Mouse (Mus musculus) testis, adult 2 months (tissue): ENCODE results near the gene Hoxa6. TPM values are rescaled to one million over a fixed set of nuclear protein-coding genes. Genes with fewer than 3 reads are reported as not detected.

Experiments used
- H3K27ac ChIP-seq: fragments of 200-500 bp; 2 replicates; pipeline ENCODE4 v1.5.1; 2012; ENCODE audit warnings: low read depth, low read length; ENCODE audit not compliant: control insufficient read depth, insufficient read depth
- H3K27me3 ChIP-seq: fragments of 200-500 bp; 2 replicates; pipeline ENCODE4 v1.6.1; 2012; ENCODE audit warnings: mild to moderate bottlenecking, low read length, moderate library complexity; ENCODE audit not compliant: control insufficient read depth, insufficient read depth
- H3K36me3 ChIP-seq: fragments of 200-500 bp; 2 replicates; pipeline ENCODE4 v1.6.1; 2012; ENCODE audit warnings: mild to moderate bottlenecking, low read length; ENCODE audit not compliant: control insufficient read depth, insufficient read depth
- H3K4me1 ChIP-seq: fragments of 200-500 bp; 2 replicates; pipeline ENCODE4 v1.6.1; 2012; ENCODE audit warnings: low read length; ENCODE audit not compliant: control insufficient read depth, insufficient read depth
- H3K4me3 ChIP-seq: fragments of 200-500 bp; 2 replicates; pipeline ENCODE4 v1.5.1; 2012; ENCODE audit warnings: low read depth, mild to moderate bottlenecking, low read length, moderate library complexity, mixed read lengths; ENCODE audit not compliant: control insufficient read depth
- CTCF ChIP-seq: fragments of 200-500 bp; IDR thresholded peaks from 2 replicates; pipeline ENCODE4 v1.5.1; 2012; ENCODE audit warnings: low read depth, mild to moderate bottlenecking, inconsistent platforms, low read length, moderate library complexity; ENCODE audit not compliant: control insufficient read depth, insufficient read depth, insufficient replicate concordance
- POLR2A ChIP-seq: fragments of 200-500 bp; IDR thresholded peaks from 2 replicates; pipeline ENCODE4 v1.6.1; 2012; ENCODE audit warnings: low read depth, mild to moderate bottlenecking, inconsistent platforms, low read length, moderate library complexity; ENCODE audit not compliant: control insufficient read depth
- polyA plus RNA-seq: library from polyadenylated mRNA; depleted of rRNA; stranded (reverse); fragments of >200 nt; gene quantifications from 2 replicates; pipeline ENCODE4 v1.2.3, GENCODE M21; 2012

Hoxa6 gene
- polyA plus RNA-seq, 1 experiment: 0.21 TPM

- Histone ChIP-seq H3K4me1 (peaks cover 3% of the 10 kb centered on the region; the same call in 1 of the 2 replicates), H3K4me3 (no peak overlapping the region), H3K27ac (no peak overlapping the region), H3K36me3 (no peaks in the 10 kb centered on the region), H3K27me3 (no peaks in the 10 kb centered on the region)
- no peak for TF ChIP-seq POLR2A
- no peak for TF ChIP-seq CTCF
Observed at GRCm38 (mm10) chr6:52185222-52185621, 23.3 kb downstream of the Hoxa6 start.

- Histone ChIP-seq H3K4me1 (peaks cover 3% of the 10 kb centered on the region; the same call in 1 of the 2 replicates), H3K27me3 (no peaks in the 10 kb centered on the region), H3K27ac (no peak overlapping the region), H3K36me3 (no peaks in the 10 kb centered on the region), H3K4me3 (no peak overlapping the region)
- no peak for TF ChIP-seq CTCF
- TF ChIP-seq POLR2A: no peak
Observed at GRCm38 (mm10) chr6:52184668-52185067, 23.9 kb downstream of the Hoxa6 start.

GRCm38 (mm10) chr6:52183311-52184080, 25.0 kb downstream of the Hoxa6 start:
- Histone ChIP-seq H3K4me1 (peaks cover 3% of the 10 kb centered on the region; the same call in 1 of the 2 replicates), H3K27me3 (no peaks in the 10 kb centered on the region), H3K27ac (no peak overlapping the region), H3K36me3 (no peaks in the 10 kb centered on the region), H3K4me3 (no peak overlapping the region)
- TF ChIP-seq POLR2A (no peak), CTCF (no peak)

DNA sequence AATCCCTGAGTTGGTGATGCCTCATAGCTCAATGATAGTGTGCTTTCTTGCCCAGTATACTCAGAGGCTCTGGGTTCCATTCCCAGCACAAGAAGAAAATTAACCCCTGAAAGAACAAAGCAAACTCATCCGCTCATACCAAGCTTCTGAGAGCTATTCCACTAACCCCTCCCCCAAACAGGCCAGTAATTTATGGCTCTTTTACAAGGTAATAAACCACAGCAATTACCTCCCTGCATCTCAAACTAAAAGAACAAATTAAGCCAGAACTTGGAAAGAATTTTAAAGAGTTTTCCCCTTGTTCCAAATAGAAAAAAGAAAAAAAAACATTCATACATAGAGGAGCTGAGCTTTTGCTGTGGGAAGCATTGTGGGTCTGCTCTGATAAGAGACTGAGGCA, 25.7 kb downstream of the Hoxa6 start:
- Histone ChIP-seq H3K27me3 (no peaks in the 10 kb centered on the region), H3K4me3 (no peak overlapping the region), H3K36me3 (no peaks in the 10 kb centered on the region), H3K27ac (no peak overlapping the region), H3K4me1 (peaks cover 3% of the 10 kb centered on the region; the same call in 1 of the 2 replicates)
- TF ChIP-seq POLR2A (no peak), CTCF (no peak)

DNA sequence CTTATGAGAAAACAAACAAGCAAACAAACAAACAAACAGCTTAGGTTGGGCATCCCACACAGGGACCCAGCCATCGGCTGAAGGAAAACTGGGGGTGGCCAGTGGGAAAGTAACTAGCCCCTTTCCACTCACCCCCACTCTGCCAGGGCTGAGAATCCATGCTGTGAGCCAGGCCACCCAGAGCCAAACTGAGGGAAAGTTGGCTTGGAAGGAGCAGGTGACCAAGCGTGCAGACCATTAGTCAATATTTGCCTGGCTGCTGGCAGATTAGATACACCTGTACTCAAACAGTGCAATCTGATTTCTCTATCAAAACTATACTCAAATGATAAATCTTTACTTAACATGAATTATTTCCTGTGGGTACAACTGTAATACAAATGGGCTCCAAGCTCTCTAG, 26.5 kb downstream of the Hoxa6 start:
- H3K27me3 ChIP-seq: peaks cover 2% of the 10 kb centered on the region
- TF ChIP-seq CTCF (no peak), POLR2A (no peak)
- H3K27ac ChIP-seq: no peak overlapping the region
- H3K36me3 ChIP-seq: no peaks in the 10 kb centered on the region
- no peak overlapping the region for H3K4me3 ChIP-seq
- peaks cover 3% of the 10 kb centered on the region; the same call in 1 of the 2 replicates for H3K4me1 ChIP-seq

- Histone ChIP-seq H3K27ac (no peak overlapping the region), H3K36me3 (no peaks in the 10 kb centered on the region), H3K27me3 (peaks cover 12% of the 10 kb centered on the region), H3K4me3 (no peak overlapping the region), H3K4me1 (peaks cover 7% of the 10 kb centered on the region)
- TF ChIP-seq CTCF (no peak), POLR2A (no peak)
Observed at GRCm38 (mm10) chr6:52180726-52181125, 27.8 kb downstream of the Hoxa6 start.

- H3K4me1 ChIP-seq: peaks cover 7% of the 10 kb centered on the region
- TF ChIP-seq POLR2A (no peak), CTCF (no peak)
- H3K36me3 ChIP-seq: no peaks in the 10 kb centered on the region
- H3K27ac ChIP-seq: no peak overlapping the region
- no peak overlapping the region for H3K4me3 ChIP-seq
- peaks cover 14% of the 10 kb centered on the region for H3K27me3 ChIP-seq
Observed at GRCm38 (mm10) chr6:52180213-52180710, 28.3 kb downstream of the Hoxa6 start.

DNA sequence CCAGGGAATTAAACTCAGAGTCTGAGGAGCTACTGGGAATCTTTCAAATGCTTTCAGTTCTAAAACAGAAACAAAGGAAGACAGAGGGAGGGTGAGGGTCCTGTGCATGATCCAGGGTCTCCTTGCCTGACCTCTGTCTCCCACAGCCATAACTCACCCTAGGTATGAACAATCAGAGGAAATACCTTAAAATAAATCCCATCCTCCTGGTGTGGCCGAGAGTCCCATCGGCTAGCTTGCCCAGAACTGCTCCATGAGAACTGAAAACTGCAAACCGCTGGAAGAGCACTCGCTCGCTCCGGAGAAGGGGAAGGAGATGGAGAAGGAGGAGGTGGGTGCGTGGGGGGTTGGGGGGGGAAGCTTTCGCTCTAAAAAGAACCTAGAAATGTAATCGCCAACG, 28.8 kb downstream of the Hoxa6 start:
- Histone ChIP-seq H3K27ac (no peak overlapping the region), H3K4me3 (no peak overlapping the region), H3K27me3 (peaks cover 20% of the 10 kb centered on the region), H3K4me1 (peaks cover 9% of the 10 kb centered on the region), H3K36me3 (no peaks in the 10 kb centered on the region)
- TF ChIP-seq CTCF (no peak), POLR2A (no peak)
